Mouse (Mus musculus) limb, embryonic 15.5 days (tissue): ENCODE data around the gene Ppa1. TPM values are rescaled to one million over a fixed set of nuclear protein-coding genes. Genes with fewer than 3 reads are reported as not detected.

ENCODE experiments used
- polyA plus RNA-seq: library from polyadenylated mRNA; unstranded; fragments of >200 nt; fragmentation: Nextera tagmentation; extraction: Ambion mirVana; gene quantifications from 2 replicates; pipeline ENCODE4 v1.2.1, GENCODE M21; 2015

Gene Ppa1
- polyA plus RNA-seq, 1 experiment from 2014 or later, result 176 TPM

Other genes starting within 250 kb of the Ppa1 start
- gene Nodal, start 230.6 kb upstream of the Ppa1 start, polyA plus RNA-seq, result 0.13 and 0.24 TPM in 2 replicates
- 64.5 and 68.5 TPM in 2 replicates for gene Eif4ebp2, start 195.9 kb upstream of the Ppa1 start, polyA plus RNA-seq
- 8.5 and 10.2 TPM in 2 replicates for gene Lrrc20, start 172.8 kb upstream of the Ppa1 start, polyA plus RNA-seq
- gene Npffr1, start 53.1 kb upstream of the Ppa1 start, polyA plus RNA-seq, result 0.12 TPM in 2 replicates
- 323 and 343 TPM in 2 replicates for gene Sar1a, start 31.7 kb downstream of the Ppa1 start, polyA plus RNA-seq
- gene Tysnd1, start 47.0 kb downstream of the Ppa1 start, polyA plus RNA-seq, result 31.0 and 33.1 TPM in 2 replicates
- 12.5 and 14.9 TPM in 2 replicates for gene Aifm2, start 66.7 kb downstream of the Ppa1 start, polyA plus RNA-seq
- 127 and 144 TPM in 2 replicates for gene H2afy2, start 135.6 kb downstream of the Ppa1 start, polyA plus RNA-seq